Mouse (Mus musculus): Measurements from ENCODE around the gene Krt20.

DNA sequence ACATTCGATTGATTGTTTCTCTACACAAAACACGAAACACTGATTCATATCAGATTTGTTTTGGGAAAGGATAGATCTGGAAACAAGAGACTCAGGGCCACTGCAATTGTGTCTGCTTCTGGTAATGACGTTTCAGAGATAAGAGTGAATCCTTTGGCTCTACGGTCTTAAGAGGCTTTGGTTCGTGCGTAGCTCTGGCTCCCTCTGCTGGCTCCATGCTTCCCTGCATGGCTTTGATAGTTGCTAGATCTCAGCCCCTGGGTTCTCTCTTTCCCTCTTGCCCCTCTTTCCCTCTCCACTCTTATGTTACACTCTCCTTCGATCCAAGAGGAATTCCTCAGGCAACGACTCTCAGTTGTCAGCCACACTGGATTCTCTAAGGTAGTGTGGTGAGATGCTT lies 25.2 kb upstream of the Krt20 start:
- peak; percentile 61 for TF ChIP-seq CTCF (conservative IDR thresholded peaks at IDR 0.05; ENCODE audit: low read length)
- no peak for TF ChIP-seq NANOG (IDR thresholded peaks at IDR 0.05; ENCODE audit: borderline replicate concordance, low read length)
- no peak for TF ChIP-seq POU5F1 (IDR thresholded peaks at IDR 0.05; ENCODE audit: borderline replicate concordance, low read length)

Data from E14TG2a.4 (cell line).